Mouse (Mus musculus): Measurements from ENCODE around the gene Lmf2.
A peak's percentile ranks its signal among the peaks of the same experiment; 100 is the strongest.

Lmf2 gene

DNA sequence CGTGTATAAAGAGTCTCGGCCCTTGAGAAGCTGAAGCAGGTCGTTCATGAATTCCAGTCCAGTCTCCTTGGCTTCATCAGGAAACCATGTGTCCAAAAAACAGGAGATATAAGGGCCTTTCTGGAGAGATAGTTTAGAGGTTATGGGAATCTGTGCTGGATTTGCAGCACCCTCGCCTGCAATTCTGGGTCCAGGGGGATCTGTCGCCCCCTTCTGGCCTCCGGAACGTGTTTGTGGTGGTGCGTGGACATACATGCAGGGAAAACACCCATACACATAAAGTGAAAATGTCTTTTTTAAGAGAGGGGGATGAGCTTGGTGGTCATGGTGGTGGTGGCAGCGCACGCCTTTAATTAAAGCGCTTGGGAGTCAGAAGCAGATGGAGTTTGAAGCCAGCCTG is 39.3 kb downstream of the Lmf2 start:
- DNase-seq (ENCODE audit: extremely low spot score), result peak; percentile 26

DNA sequence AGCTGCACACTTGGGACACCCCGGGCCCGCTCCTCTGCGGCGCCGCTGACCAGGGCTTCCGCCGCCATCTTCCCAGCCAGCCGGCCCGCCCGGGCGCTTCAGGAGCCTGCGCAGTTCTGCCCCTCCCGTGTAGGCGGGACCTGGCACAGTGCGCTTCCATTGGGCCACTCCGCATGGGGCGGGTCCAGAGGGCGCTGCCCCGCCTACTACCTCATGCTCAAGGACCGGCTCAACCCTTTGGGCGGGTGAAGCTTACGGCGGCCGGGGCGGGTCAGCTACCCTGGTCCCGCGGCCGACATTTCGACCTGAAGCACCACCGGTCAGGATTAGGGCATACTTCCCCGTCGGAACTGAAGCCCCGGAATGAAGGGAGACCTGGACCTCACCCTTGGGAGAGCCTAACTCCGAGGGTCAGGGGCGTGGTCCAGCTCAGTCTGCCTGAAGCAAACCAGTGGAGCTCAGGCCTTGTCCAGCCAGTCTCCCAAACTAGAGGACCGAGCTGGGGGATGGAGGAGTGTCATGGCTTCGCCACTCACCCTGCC is 40.2 kb downstream of the Lmf2 start, which contains the start of gene Sbf1:
Sbf1 (minus strand) TSS at position 122 of the 542 bp plus-strand sequence.
- peak; percentile 96 for DNase-seq (ENCODE audit: extremely low spot score)

DNA sequence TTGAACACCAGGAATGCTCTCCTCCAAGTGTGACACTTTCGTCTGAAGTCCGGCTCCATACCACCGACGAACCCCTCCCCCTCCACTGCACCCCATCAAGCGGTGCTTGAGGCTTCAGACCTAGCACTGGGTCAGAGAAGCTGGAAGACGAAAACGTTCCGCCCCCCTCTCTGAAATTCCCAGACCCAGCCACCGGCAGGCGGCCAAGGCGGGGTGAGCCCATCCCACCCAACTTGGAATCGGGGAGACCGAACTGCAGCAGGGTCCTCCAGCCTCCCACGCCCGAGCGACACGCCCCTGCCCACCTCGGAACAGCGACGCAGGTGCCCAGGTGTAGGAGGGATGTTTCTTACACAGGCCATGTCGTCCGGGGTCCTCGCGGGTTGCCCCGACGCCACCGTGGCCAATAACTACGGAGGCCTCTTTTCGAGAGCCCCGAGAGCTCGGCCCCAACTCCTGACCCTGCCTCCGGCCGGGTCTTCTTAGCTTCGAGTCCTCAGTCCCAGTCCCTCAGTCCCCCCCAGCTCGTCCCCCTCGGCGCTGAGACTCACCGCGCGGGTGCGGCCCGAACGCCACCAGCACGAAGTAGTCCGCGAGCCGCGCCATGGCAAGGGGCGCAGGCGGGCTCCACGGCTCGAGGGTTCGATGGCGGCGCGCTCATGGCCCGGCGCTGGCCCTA is 40.8 kb downstream of the Lmf2 start:
- DNase-seq (ENCODE audit: extremely low spot score), result peak; percentile 26

DNA sequence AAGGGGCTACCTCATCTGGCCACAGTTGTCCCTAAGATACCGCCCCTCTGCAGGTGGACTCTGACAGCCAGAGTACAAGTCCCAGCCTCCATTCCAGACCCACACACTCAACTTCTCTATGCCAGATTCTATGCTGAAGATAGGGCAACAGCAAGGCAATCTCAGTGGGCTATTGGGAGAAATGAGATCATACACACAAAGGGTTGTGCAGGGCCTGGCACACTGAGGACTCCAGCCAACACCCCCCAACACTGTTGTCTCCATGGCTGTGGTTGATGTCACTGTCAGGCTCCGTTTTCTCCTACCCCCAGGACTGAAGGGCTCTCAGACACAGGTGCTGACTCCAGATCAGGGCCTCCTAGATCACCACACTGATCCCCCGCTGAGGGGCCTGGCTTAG is 41.4 kb downstream of the Lmf2 start:
- DNase-seq (ENCODE audit: extremely low spot score), result no peak

DNA sequence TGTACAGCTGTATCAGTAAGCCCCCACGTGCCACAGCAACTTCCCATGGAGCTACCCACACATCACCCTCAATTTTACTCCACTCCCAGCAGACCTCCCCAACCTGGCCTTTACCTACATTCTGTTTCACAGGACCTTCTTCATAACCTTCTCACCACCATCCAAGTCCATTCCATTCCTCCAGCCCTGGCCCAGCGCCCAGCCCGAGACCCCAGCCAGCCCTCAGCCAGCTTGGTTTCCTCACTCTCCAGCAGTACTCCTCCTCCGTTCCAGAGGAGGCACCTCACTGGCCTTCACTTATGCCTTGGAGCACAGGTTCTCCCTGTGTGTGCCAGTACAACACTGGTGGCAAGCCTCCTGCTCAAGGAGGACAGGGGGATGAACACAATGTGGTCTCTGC is 42.1 kb downstream of the Lmf2 start:
- DNase-seq (ENCODE audit: extremely low spot score), result no peak

DNA sequence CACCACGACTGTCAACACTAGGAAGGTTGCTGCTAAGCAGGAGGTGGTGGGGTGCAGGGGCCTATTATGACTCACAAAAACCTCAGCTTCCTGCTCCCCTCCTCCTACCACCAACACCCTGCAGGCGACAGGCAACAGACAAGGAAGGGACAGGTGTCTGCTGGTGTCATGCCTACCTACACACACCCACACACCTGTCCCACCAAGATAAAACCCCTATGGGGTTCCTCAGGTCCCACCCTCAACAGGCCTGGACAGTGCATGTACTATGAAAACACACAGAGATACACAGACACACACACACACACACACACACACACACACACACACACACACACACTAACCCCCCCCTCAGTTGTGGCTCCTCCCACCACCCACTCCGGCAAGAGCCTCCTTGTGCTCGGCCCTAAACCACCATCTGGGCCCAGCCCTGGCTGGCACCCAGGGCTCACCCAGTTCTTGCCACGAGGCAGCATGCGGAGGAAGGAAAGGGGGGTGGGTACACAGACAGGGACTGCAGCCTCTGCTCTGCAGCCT is 45.4 kb downstream of the Lmf2 start:
- no peak for DNase-seq (ENCODE audit: extremely low spot score)

DNA sequence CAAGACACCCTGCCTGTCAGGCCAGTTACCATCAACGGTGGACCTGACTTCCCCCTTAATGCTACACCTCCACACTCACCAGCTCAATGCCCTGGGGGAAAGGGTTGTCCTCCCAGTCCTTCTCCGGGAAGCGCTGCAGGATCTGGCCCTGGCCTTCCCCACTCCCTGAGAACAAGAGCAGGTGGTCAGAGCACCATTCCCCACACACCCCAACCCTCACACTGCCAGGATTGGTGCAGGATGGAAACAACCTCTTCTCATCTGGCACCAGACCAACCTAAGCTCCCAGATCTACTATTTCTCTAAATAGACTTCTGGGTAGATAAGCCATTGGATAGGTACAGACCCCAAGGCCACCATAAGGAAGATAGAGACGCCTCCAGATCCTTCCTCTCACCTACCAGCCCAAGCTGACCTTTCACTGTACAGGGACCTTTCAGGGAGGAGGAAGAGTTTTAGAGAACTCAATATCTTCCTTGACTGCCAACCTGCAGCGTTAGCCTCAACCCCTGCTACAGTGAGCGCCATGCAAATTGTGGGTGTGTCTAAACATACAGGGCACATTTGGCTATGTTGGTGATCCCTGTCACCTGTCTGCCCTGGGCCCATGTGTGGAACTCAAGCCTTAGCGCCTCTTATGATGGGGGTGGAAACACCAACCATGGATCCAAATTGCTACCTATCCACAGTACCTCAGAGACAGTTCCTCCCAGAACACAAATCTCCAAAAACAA is 46.9 kb downstream of the Lmf2 start:
- DNase-seq (ENCODE audit: extremely low spot score), result no peak

DNA sequence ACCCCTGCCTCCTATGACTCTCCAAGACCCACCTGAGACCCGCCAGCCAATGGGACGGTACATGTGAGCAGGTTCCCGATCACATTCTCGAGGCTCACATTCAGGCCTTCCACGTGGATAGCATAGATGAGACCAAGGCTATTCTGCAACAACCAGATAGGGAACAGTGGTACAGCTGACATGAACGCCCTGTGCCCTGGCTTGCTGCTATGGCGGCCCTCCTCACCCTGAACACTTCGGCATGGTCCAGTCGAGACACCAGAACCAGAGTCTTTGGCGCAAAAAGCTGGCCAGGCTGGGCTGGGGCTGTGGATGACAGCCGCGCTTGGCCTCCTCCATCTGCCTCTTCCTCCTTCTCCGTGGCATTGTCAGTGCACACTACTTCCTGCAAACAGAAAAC is 48.0 kb downstream of the Lmf2 start:
- no peak for DNase-seq (ENCODE audit: extremely low spot score)

DNA sequence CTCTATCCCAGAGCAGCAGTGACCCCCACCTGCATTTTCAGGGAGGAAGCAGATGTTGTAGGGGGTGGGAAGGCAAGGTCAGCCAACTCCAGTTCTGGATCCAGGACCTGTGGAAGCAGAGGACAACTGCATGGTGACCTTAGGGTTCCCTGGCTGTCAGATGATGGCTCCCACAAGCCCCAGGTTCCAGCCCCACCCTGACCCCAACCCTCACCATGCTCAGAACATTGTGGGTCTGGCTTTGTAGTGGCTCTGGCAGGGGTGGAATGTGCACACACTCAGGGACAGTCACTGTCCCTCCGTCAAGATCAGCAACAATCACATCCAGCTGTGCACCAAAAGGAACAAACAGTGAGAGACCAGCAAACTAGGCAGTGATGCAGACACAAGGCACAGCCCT is 49.5 kb downstream of the Lmf2 start:
- no peak for DNase-seq (ENCODE audit: extremely low spot score)

Data from embryo, embryonic 9.5 days (tissue).